Comparison of ENCODE assay signal across 9 mouse cellular contexts in genomic region chr11:98981289-98981996, GRCm38 (mm10). TPM values are rescaled to one million over a fixed set of nuclear protein-coding genes. Genes with fewer than 3 reads are reported as not detected.
DNase-seq lines count a peak whose midpoint lies in the region; ATAC-seq and TF ChIP-seq lines count a peak whose summit lies in the region.
"Had no signal": no experiment of that assay in that cellular context is flagged by ENCODE, and none has a peak within 500 bp of the region (broad histone marks: within the 10 kb centered on the region; RNA-seq: fewer than 3 reads in every experiment).

No protein-coding gene starts in this region.

- peak; percentile 26; the same call in 1 of the 2 replicates for ATAC-seq in forebrain, embryonic 16.5 days
- no peak for ATAC-seq in liver, embryonic 12.5 days

- in situ Hi-C loops in CH12.LX (cut with MboI; ENCODE audit: low pct_ligation_motif_present, low pct_unique_long_range_greater_than_20kb, low sequenced_read_pairs) = no loop called here

- dilution Hi-C loops in CH12.LX (cut with MboI; ENCODE audit: extremely low pct_ligation_motif_present, extremely low pct_unique_long_range_greater_than_20kb, low sequenced_read_pairs) = no loop called here

- no peak overlapping the region for H3K27ac ChIP-seq in cerebellum, adult 2 months (ENCODE audit: insufficient read depth, low read length)
- H3K27ac ChIP-seq in CH12.LX (ENCODE audit: insufficient read depth, low read depth) = no peak overlapping the region
- H3K27ac ChIP-seq in forebrain, embryonic 16.5 days (ENCODE audit: low read length) = peak overlapping the region; percentile 81
- no peak overlapping the region for H3K27ac ChIP-seq in liver, embryonic 12.5 days

- DNase-seq in cerebellum, adult 2 months = no peak
- no peak for DNase-seq in cerebellum, postnatal 36 days
- no peak for DNase-seq in CH12.LX (ENCODE audit: extremely low read depth)
- DNase-seq in gastrocnemius, postnatal 36 days = no peak
- DNase-seq in layer of hippocampus, postnatal 36 days = no peak
- no peak for DNase-seq in embryo, embryonic 11 days

- TF ChIP-seq EP300 in CH12.LX (IDR thresholded peaks at IDR 0.05; ENCODE audit: low read length) = no peak

- H3K36me3 ChIP-seq in CH12.LX (replicated peaks in 1 of 2; ENCODE audit: control insufficient read depth in 1 of 2, insufficient read depth in 1 of 2, low read length in 1 of 2) = peaks cover 0 to 2% of the 10 kb centered on the region in 2 experiments
- H3K36me3 ChIP-seq in forebrain, embryonic 16.5 days (ENCODE audit: control insufficient read depth, insufficient read depth) = no peaks in the 10 kb centered on the region
- no peaks in the 10 kb centered on the region for H3K36me3 ChIP-seq in liver, embryonic 12.5 days

- no peak for TF ChIP-seq RAD21 in CH12.LX (IDR thresholded peaks at IDR 0.05; ENCODE audit: low read depth, low read length)

- no peak for TF ChIP-seq POLR2A in cerebellum, adult 2 months (IDR thresholded peaks at IDR 0.05; ENCODE audit: borderline replicate concordance, insufficient read depth, low read length)
- TF ChIP-seq POLR2A in CH12.LX (IDR thresholded peaks at IDR 0.05; ENCODE audit: low read depth, low read length) = no peak

- TF ChIP-seq CTCF in cerebellum, adult 2 months (IDR thresholded peaks at IDR 0.05; ENCODE audit: borderline replicate concordance, insufficient read depth, low read depth, low read length) = no peak
- TF ChIP-seq CTCF in CH12.LX (conservative IDR thresholded peaks at IDR 0.05 in 1 of 2, IDR thresholded peaks at IDR 0.05 in 1 of 2; ENCODE audit: low read depth in 2 of 2, low read length in 2 of 2) = no peak

- H3K4me3 ChIP-seq in cerebellum, adult 2 months (replicated peaks; ENCODE audit: insufficient read depth, low read depth, low read length) = peak overlapping the region; percentile 55
- H3K4me3 ChIP-seq in CH12.LX (replicated peaks in 1 of 3; ENCODE audit: low read depth in 2 of 3, low read length in 2 of 3, poor library complexity in 1 of 3) = peak overlapping the region in 1 of 3 experiments; percentile 73
- peak overlapping the region; percentile 60 for H3K4me3 ChIP-seq in forebrain, embryonic 16.5 days (replicated peaks; ENCODE audit: low read length)
- H3K4me3 ChIP-seq in liver, embryonic 12.5 days = peak overlapping the region; percentile 52

- peaks cover 5% of the 10 kb centered on the region; the same call in 1 of the 2 replicates for H3K4me1 ChIP-seq in cerebellum, adult 2 months (ENCODE audit: control insufficient read depth, insufficient read depth, low read length)
- H3K4me1 ChIP-seq in CH12.LX (ENCODE audit: control insufficient read depth in 1 of 2, insufficient read depth in 2 of 2) = peaks cover 4 to 11% of the 10 kb centered on the region in 2 experiments
- H3K4me1 ChIP-seq in forebrain, embryonic 16.5 days (replicated peaks; ENCODE audit: control insufficient read depth, insufficient read depth, low read length) = peaks cover 8% of the 10 kb centered on the region
- H3K4me1 ChIP-seq in liver, embryonic 12.5 days = peaks cover 21% of the 10 kb centered on the region

- no peaks in the 10 kb centered on the region for H3K27me3 ChIP-seq in cerebellum, adult 2 months (ENCODE audit: control insufficient read depth, insufficient read depth, low read length)
- H3K27me3 ChIP-seq in CH12.LX (replicated peaks) = peaks cover 39% of the 10 kb centered on the region
- peaks cover 4% of the 10 kb centered on the region for H3K27me3 ChIP-seq in forebrain, embryonic 16.5 days (replicated peaks; ENCODE audit: control insufficient read depth, insufficient read depth, low read length)
- H3K27me3 ChIP-seq in liver, embryonic 12.5 days (replicated peaks) = peaks cover 76% of the 10 kb centered on the region

- WGBS in cerebellum, adult 2 months = 37% methylated on average over 20 of the region's 20 CpGs
- WGBS in forebrain, embryonic 16.5 days = 35% methylated on average over 20 of the region's 20 CpGs
- WGBS in liver, embryonic 12.5 days (ENCODE audit: insufficient replicate concordance) = 33% methylated on average over 20 of the region's 20 CpGs

- peak overlapping the region; percentile 55 for H3K4me2 ChIP-seq in CH12.LX (ENCODE audit: insufficient read depth, low read depth, poor library complexity, severe bottlenecking)
- peak overlapping the region; percentile 74 for H3K4me2 ChIP-seq in forebrain, embryonic 16.5 days (ENCODE audit: low read length)
- peak overlapping the region; percentile 76 for H3K4me2 ChIP-seq in liver, embryonic 12.5 days

- intact Hi-C loops in gastrocnemius, postnatal 36 days (cut with DNase I) = no loop called here

- H3K79me2 ChIP-seq in CH12.LX (replicated peaks; ENCODE audit: control insufficient read depth, extremely low read depth, insufficient read depth, poor library complexity, severe bottlenecking) = no peaks in the 10 kb centered on the region

- H3K9me3 ChIP-seq in CH12.LX (replicated peaks; ENCODE audit: low read length) = peaks cover 5% of the 10 kb centered on the region
- no peaks in the 10 kb centered on the region for H3K9me3 ChIP-seq in forebrain, embryonic 16.5 days (ENCODE audit: control insufficient read depth, low read length)
- no peaks in the 10 kb centered on the region for H3K9me3 ChIP-seq in liver, embryonic 12.5 days (replicated peaks)

- no peak overlapping the region for H3K9ac ChIP-seq in CH12.LX (ENCODE audit: insufficient read depth, low read depth)
- peak overlapping the region; percentile 66 for H3K9ac ChIP-seq in forebrain, embryonic 16.5 days (replicated peaks; ENCODE audit: low read depth, low read length)
- H3K9ac ChIP-seq in liver, embryonic 12.5 days = no peak overlapping the region

TF ChIP-seq in CH12.LX, 34 proteins besides CTCF, POLR2A, EP300 and RAD21:
- no peak for TF ChIP-seq MEF2A (IDR thresholded peaks at IDR 0.05; ENCODE audit: borderline replicate concordance, low read depth, low read length)

RNA-seq across cellular contexts. Expression of gene Gjd3, which starts 1.4 kb away (rescaled TPM):
- polyA plus RNA-seq in cerebellum, adult 2 months (2012; rRNA removed) = 1.2 and 2.1 TPM in 2 replicates
- total RNA-seq in CH12.LX (2012; rRNA removed) = 0.47 and 0.50 TPM in 2 replicates
- total RNA-seq in CH12.LX (2014; rRNA removed) = not detected in 2 replicates
- not detected in 2 replicates for polyA plus RNA-seq in CH12.LX (2012; ENCODE audit: insufficient read length, low read depth)
- 0.51 and 1.0 TPM in 2 replicates for polyA plus RNA-seq in forebrain, embryonic 16.5 days (2015; fragmentation: Nextera tagmentation; extraction: Ambion mirVana)
- not detected in 2 replicates for polyA plus RNA-seq in liver, embryonic 12.5 days (2016; fragmentation: Nextera tagmentation; extraction: Ambion mirVana)
- not detected for total RNA-seq in gastrocnemius, postnatal 36 days (2021)
- total RNA-seq in layer of hippocampus, postnatal 36 days (2021) = 1 to 10 TPM in 1 of 2 experiments, under 1 TPM in 1; 0.96 to 1.1 TPM
- total RNA-seq: neutrophil, adult 5-6 weeks had no signal

RNA-seq across cellular contexts. Expression of gene Top2a, which starts 42.5 kb away (rescaled TPM):
- 0.11 and 0.25 TPM in 2 replicates for polyA plus RNA-seq in cerebellum, adult 2 months (2012; rRNA removed)
- total RNA-seq in CH12.LX (2012; rRNA removed) (400 and 420 TPM in 2 replicates), CH12.LX (2014; rRNA removed) (385 and 423 TPM in 2 replicates)
- 422 and 444 TPM in 2 replicates for polyA plus RNA-seq in CH12.LX (2012; ENCODE audit: insufficient read length, low read depth)
- 97.6 and 121 TPM in 2 replicates for polyA plus RNA-seq in forebrain, embryonic 16.5 days (2015; fragmentation: Nextera tagmentation; extraction: Ambion mirVana)
- polyA plus RNA-seq in liver, embryonic 12.5 days (2016; fragmentation: Nextera tagmentation; extraction: Ambion mirVana) = 249 and 261 TPM in 2 replicates
- 1 to 10 TPM; 2.9 to 4.5 TPM for total RNA-seq in gastrocnemius, postnatal 36 days (2021)
- total RNA-seq in layer of hippocampus, postnatal 36 days (2021) = 1 to 10 TPM; 2.7 to 3.3 TPM

RNA-seq across cellular contexts. Expression of gene Rara, which starts 53.8 kb away (rescaled TPM):
- 13.5 and 15.4 TPM in 2 replicates for polyA plus RNA-seq in cerebellum, adult 2 months (2012; rRNA removed)
- total RNA-seq in CH12.LX (2012; rRNA removed) (11.1 and 12.1 TPM in 2 replicates), CH12.LX (2014; rRNA removed) (2.7 and 4.5 TPM in 2 replicates)
- 12.4 and 13.7 TPM in 2 replicates for polyA plus RNA-seq in CH12.LX (2012; ENCODE audit: insufficient read length, low read depth)
- polyA plus RNA-seq in forebrain, embryonic 16.5 days (2015; fragmentation: Nextera tagmentation; extraction: Ambion mirVana) = 9.5 and 10.6 TPM in 2 replicates
- polyA plus RNA-seq in liver, embryonic 12.5 days (2016; fragmentation: Nextera tagmentation; extraction: Ambion mirVana) = 6.8 and 7.1 TPM in 2 replicates
- 10 to 100 TPM in 1 of 2 experiments, 1 to 10 TPM in 1; 8.7 to 13.2 TPM for total RNA-seq in gastrocnemius, postnatal 36 days (2021)
- 10 to 100 TPM; 18.5 to 18.7 TPM for total RNA-seq in layer of hippocampus, postnatal 36 days (2021)

RNA-seq across cellular contexts. Expression of gene Igfbp4, which starts 59.6 kb away (rescaled TPM):
- polyA plus RNA-seq in cerebellum, adult 2 months (2012; rRNA removed) = 26.2 and 28.6 TPM in 2 replicates
- total RNA-seq in CH12.LX (2012; rRNA removed) (0.04 and 0.21 TPM in 2 replicates), CH12.LX (2014; rRNA removed) (not detected in 2 replicates)
- polyA plus RNA-seq in CH12.LX (2012; ENCODE audit: insufficient read length, low read depth) = 0.16 and 0.20 TPM in 2 replicates
- 147 and 167 TPM in 2 replicates for polyA plus RNA-seq in forebrain, embryonic 16.5 days (2015; fragmentation: Nextera tagmentation; extraction: Ambion mirVana)
- 236 TPM in 2 replicates for polyA plus RNA-seq in liver, embryonic 12.5 days (2016; fragmentation: Nextera tagmentation; extraction: Ambion mirVana)
- 10 to 100 TPM; 32.0 to 41.9 TPM for total RNA-seq in gastrocnemius, postnatal 36 days (2021)
- total RNA-seq in layer of hippocampus, postnatal 36 days (2021) = 10 to 100 TPM; 71.4 to 72.1 TPM

Comparison
In these comparisons a context has a peak if more than half of its experiments do, and no peak if none do; other contexts are left out.
1. RNA of gene Top2a, which starts 42.5 kb away (polyA plus RNA-seq): 422 to 444 TPM in CH12.LX, 249 to 261 TPM in liver, embryonic 12.5 days and 97.6 to 121 TPM in forebrain, embryonic 16.5 days; 0.11 to 0.25 TPM in cerebellum, adult 2 months; every median in the first group is over 10 times any median in the second.
2. Peak in every context shown above with its lines, with median percentiles within 50 percentile points of each other: H3K4me2 ChIP-seq.